Mouse (Mus musculus): ENCODE results near the gene Phldb2.

Phldb2 gene

DNA sequence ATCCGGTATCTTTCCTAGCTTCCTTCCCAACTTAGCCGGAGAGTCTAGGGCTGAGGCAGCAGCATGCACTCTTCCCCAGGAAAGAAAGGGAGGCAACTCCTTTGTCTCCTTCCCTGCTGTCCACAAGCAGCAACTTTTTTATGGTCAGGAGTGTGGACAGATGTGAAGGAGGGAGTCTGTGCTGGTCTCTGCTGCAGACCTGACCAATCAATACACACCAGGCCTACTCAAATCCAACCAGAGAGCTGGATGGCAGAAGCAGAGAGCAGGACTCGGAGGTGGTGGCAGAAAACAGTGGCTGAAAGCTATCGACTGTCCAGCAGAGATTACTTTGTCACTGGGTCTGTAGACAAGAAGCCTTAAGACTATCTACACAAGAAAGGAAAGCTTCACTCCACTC lies at the start of gene Phldb2:
TSS of gene Phldb2 (minus strand) at position 205 of the 400 bp plus-strand sequence.
- no peak for DNase-seq

- no peak for DNase-seq
These were observed 48.3 kb upstream of the Phldb2 start for GRCm38 (mm10) chr16:46001550-46002166.

GRCm38 (mm10) chr16:46000976-46001375 lies 47.6 kb upstream of the Phldb2 start:
- no peak for DNase-seq

- no peak for DNase-seq
These were observed 46.2 kb upstream of the Phldb2 start for GRCm38 (mm10) chr16:45999374-46000191.

GRCm38 (mm10) chr16:45998231-45998630 lies 44.8 kb upstream of the Phldb2 start:
- DNase-seq, result no peak

DNA sequence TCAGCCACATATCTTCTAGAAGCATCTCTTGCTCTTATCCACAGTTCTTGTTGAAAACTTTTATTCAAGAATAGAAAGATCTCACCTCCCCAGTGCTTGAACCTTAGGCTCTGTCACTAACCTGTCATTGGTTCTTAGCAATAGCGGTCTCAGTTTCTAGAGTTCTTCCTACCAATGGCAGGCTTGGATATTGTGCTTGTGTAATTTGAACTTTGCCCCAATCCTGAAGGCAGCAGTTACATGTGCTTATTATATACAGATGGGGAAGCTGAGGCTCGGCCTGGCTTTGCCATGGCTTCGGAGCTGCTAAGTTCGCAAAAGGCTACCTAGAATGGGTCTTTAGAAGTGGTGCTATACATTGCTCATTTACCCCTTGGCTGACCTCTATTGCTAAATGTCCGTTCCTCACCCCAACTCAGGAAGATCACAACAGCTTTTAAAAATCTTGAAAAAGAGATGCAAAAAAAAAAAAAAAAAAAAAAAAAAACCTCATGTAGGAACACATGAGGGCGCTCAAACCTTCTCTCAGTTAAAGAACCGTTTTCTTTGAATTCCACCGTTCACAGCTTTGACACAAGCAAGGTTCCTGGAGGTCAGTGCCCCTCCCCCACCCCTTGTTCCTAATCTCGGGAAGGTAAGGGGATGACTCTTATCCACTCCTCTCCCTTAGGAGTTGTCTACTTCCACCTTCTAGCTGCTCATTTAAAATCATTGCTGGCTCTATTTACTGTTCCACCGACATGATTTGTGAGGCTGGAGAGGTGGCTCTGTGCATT lies 37.7 kb upstream of the Phldb2 start:
- no peak for DNase-seq

GRCm38 (mm10) chr16:45986236-45986635 lies 32.8 kb upstream of the Phldb2 start:
- DNase-seq, result no peak

DNA sequence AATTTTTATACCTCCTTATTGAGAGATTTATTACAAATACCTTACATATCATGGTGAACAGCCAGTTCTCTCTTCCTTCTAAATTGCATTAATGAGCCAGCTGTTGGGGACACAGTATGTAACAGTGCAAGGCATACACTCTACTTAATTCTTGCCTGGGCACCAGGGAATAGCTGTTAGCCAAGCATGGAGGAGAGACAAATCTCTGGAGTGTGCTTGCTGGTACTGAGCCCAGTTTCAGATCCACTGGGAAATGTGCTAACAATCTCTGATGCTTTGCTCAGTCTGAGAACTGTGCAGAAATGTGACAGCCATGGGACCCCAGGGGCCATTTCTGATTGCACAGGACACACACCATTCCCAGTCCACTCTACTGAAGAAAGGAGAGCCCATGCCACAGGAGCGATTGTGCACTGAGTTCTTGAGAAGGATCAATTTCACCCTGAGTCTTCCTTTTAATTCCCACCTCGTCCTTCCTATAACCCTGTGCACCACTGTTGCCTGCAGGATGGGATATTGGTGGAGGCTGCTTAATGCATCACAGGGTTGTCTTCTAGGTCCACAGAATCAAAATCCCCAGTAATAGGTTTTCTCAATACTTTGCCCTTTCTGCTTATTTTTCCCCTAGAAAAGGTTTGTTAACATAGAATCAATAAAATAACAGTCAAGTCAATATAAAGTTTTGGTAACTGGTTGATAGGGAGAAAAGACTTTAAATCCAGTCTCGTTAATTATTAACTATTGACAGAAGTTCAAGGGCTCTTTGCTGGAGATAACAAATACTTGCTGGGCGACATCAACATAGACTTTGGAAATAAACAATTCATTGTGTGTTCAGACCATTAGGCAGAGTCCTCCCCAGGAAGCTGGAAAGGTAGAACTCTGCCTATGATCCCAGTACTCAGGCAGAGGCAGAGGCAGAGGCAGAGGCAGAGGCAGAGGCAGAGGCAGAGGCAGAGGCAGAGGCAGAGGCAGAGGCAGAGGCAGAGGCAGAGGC lies 31.5 kb upstream of the Phldb2 start:
- no peak for DNase-seq

DNA sequence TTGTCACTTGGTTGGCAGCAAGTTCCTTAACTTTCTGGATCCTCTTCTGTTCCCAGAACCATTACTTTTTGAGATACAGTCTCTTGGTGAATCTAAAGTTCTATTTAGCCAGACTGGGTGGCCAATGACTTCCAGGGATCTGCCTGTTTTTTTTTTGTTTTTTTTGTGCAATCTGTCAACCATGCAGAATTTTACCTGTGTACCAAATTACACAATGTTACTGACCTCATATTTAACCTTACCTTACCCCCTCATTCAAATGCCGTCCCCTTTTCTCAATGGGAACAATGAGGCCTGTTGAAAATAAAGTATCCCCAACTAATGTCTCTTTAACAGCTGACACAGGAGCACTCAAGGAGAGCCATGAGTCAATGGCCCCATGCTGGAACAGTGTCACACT lies 22.9 kb upstream of the Phldb2 start:
- no peak for DNase-seq

- peak; percentile 51 for DNase-seq
These were observed 20.7 kb upstream of the Phldb2 start for GRCm38 (mm10) chr16:45973959-45974686.

GRCm38 (mm10) chr16:45970187-45970586 lies 16.8 kb upstream of the Phldb2 start:
- DNase-seq, result no peak

GRCm38 (mm10) chr16:45968716-45969115 lies 15.3 kb upstream of the Phldb2 start:
- no peak for DNase-seq

DNA sequence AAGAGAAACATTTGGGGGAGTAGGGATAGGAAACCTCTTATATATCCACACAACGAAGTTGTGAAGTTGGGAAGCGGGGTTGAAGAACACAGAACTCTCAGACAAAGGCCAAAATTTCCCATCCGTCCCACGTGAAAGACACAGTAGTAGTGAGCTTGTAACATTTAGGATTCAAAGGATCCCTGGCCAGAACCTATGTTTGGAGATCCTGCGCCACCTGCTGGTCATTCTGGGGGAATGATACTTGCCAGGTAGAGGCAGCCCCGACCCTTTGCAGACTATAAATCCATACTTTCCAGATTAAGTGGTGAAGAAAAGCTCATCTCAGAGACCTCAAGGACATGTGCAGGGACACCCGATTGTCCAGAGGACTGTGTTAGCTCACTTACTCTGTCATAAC lies 14.1 kb upstream of the Phldb2 start:
- DNase-seq, result peak; percentile 77

DNA sequence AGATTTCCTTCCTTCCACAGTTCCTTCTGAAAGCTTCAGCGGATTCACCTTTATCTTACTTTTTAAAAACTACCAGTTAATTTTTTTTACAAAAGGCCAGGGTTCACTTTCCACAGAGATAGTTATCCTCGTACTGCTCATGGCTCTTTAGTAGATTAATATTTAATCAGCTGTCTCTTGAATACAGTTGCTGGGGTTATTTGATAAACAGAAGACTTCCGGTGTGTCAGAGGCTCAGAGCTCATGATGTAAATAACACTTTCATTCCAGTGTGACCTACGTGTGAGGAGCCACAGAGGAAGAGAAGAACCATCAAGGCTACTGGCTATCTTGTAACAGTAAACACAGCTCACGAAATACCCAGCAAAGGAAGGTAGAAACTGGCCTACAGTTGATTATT lies 13.2 kb upstream of the Phldb2 start:
- DNase-seq, result no peak

GRCm38 (mm10) chr16:45964777-45965176 lies 11.4 kb upstream of the Phldb2 start:
- no peak for DNase-seq

GRCm38 (mm10) chr16:45963837-45964236 lies 10.4 kb upstream of the Phldb2 start:
- no peak for DNase-seq

DNA sequence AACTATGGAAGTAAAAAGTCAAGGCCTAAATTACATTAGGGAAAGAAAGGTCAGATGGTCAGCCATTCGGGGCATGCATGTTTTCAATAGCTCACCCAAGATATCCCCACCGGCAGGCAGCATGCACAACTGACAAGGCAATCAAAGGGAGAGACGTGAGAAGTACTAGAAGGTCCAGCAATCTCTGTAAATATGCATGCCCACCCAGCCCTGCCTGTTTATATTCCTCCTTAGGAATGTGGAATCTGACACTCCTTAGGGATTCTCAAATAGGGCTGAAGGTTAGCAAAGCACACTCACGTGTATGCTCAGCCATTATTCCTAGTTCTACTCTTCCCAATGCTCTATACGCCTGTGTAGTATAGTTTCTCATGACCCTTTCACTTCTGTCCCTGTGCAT lies 9.7 kb upstream of the Phldb2 start:
- no peak for DNase-seq

GRCm38 (mm10) chr16:45960978-45961377 lies 7.6 kb upstream of the Phldb2 start:
- DNase-seq, result no peak

GRCm38 (mm10) chr16:45956390-45956950 lies 3.1 kb upstream of the Phldb2 start:
- DNase-seq, result no peak

DNA sequence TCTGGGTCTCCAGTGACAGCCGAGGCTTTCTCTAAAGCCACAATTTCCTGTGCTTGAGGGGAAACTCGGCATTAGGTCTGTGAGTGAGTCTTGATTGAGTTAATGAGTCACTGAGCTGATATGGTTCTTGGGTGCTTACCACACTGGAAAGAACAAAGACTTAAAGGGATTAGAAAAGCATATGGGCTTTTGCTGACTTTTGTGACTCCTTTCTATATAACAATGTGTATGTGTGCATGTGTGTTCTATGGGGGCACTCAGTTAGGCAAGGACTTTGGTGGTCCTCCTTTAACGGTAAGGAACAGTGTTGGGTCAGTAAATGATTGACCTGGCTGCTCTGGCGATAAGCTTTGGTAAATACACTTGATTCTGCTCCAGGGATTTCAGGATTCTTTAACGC lies 897 bp downstream of the Phldb2 start:
- no peak for DNase-seq

DNA sequence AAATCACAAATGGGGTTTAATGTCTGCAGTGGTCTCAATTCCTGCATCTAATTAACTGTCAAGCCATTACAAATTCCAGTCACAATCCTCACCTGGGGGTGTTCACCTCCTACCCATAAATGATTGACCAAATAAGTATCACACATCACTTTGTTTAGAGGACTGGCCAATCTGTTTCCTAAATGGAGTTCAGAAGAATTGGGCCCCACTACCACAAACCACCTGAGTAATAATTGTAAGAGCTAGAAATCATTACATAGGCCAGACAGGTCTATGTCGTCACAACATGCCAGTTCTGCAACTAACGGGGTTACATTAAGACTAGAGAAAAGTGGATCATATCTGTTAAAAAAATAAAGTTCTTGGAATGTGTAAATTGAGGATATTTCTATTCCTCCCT lies 1.4 kb downstream of the Phldb2 start:
- DNase-seq, result no peak

All from cerebellum, adult 9-10 months (tissue).